Mouse (Mus musculus): ENCODE results near the gene Foxn3. TPM values are rescaled to one million over a fixed set of nuclear protein-coding genes. Genes with fewer than 3 reads are reported as not detected.

The Foxn3 gene
- total and polyA plus RNA-seq, 3 experiments: 9.7 to 26.8 (median 11.0) TPM

GRCm38 (mm10) chr12:99244264-99244663 is 319.1 kb downstream of the Foxn3 start:
- no peak for TF ChIP-seq ZC3H11A (IDR thresholded peaks at IDR 0.05; ENCODE audit: low read depth, low read length)
- TF ChIP-seq HCFC1 (IDR thresholded peaks at IDR 0.05; ENCODE audit: low read depth, low read length): no peak
- no peak for TF ChIP-seq E2F4 (IDR thresholded peaks at IDR 0.05; ENCODE audit: insufficient replicate concordance, low read depth, low read length)
- Histone ChIP-seq H3K9ac (ENCODE audit: insufficient read depth, low read depth) (no peak overlapping the region), H3K4me3 (replicated peaks in 1 of 3; ENCODE audit: low read depth in 2 of 3, low read length in 2 of 3, poor library complexity in 1 of 3) (no peak overlapping the region), H3K4me2 (ENCODE audit: insufficient read depth, low read depth, poor library complexity, severe bottlenecking) (no peak overlapping the region), H3K27ac (ENCODE audit: insufficient read depth, low read depth) (no peak overlapping the region), H3K79me2 (replicated peaks; ENCODE audit: control insufficient read depth, extremely low read depth, insufficient read depth, poor library complexity, severe bottlenecking) (no peaks in the 10 kb centered on the region), H3K36me3 (replicated peaks in 1 of 2; ENCODE audit: control insufficient read depth in 1 of 2, insufficient read depth in 1 of 2, low read length in 1 of 2) (peaks cover 5 to 31% of the 10 kb centered on the region in 2 experiments), H3K4me1 (ENCODE audit: control insufficient read depth in 1 of 2, insufficient read depth in 2 of 2) (peaks cover 3 to 39% of the 10 kb centered on the region in 2 experiments; a peak in 3 of 4 replicates), H3K9me3 (replicated peaks; ENCODE audit: low read length) (no peaks in the 10 kb centered on the region), H3K27me3 (replicated peaks) (no peaks in the 10 kb centered on the region)
- DNase-seq (ENCODE audit: extremely low read depth): no peak
- dilution Hi-C loops (cut with MboI; ENCODE audit: extremely low pct_ligation_motif_present, extremely low pct_unique_long_range_greater_than_20kb, low sequenced_read_pairs) (no loop called here), in situ Hi-C loops (cut with MboI; ENCODE audit: low pct_ligation_motif_present, low pct_unique_long_range_greater_than_20kb, low sequenced_read_pairs) (no loop called here)

- Histone ChIP-seq H3K9me3 (replicated peaks; ENCODE audit: low read length) (no peaks in the 10 kb centered on the region), H3K36me3 (replicated peaks in 1 of 2; ENCODE audit: control insufficient read depth in 1 of 2, insufficient read depth in 1 of 2, low read length in 1 of 2) (peaks cover 5 to 33% of the 10 kb centered on the region in 2 experiments), H3K4me1 (ENCODE audit: control insufficient read depth in 1 of 2, insufficient read depth in 2 of 2) (peaks cover 3 to 29% of the 10 kb centered on the region in 2 experiments; a peak in 3 of 4 replicates), H3K79me2 (replicated peaks; ENCODE audit: control insufficient read depth, extremely low read depth, insufficient read depth, poor library complexity, severe bottlenecking) (no peaks in the 10 kb centered on the region), H3K27ac (ENCODE audit: insufficient read depth, low read depth) (no peak overlapping the region), H3K4me3 (replicated peaks in 1 of 3; ENCODE audit: low read depth in 2 of 3, low read length in 2 of 3, poor library complexity in 1 of 3) (no peak overlapping the region), H3K27me3 (replicated peaks) (no peaks in the 10 kb centered on the region), H3K4me2 (ENCODE audit: insufficient read depth, low read depth, poor library complexity, severe bottlenecking) (no peak overlapping the region), H3K9ac (ENCODE audit: insufficient read depth, low read depth) (no peak overlapping the region)
- in situ Hi-C loops (cut with MboI; ENCODE audit: low pct_ligation_motif_present, low pct_unique_long_range_greater_than_20kb, low sequenced_read_pairs) (no loop called here), dilution Hi-C loops (cut with MboI; ENCODE audit: extremely low pct_ligation_motif_present, extremely low pct_unique_long_range_greater_than_20kb, low sequenced_read_pairs) (no loop called here)
- no peak for DNase-seq (ENCODE audit: extremely low read depth)
- no peak for TF ChIP-seq JUN (IDR thresholded peaks at IDR 0.05; ENCODE audit: insufficient read depth, low read depth, low read length)
- TF ChIP-seq JUND (conservative IDR thresholded peaks at IDR 0.05; ENCODE audit: low read depth, low read length): no peak
- TF ChIP-seq MAFK (IDR thresholded peaks at IDR 0.05; ENCODE audit: insufficient replicate concordance, low read length): peak; percentile 83
Measured at GRCm38 (mm10) chr12:99243316-99243715, 320.1 kb downstream of the Foxn3 start.

GRCm38 (mm10) chr12:99240185-99240726 is 323.1 kb downstream of the Foxn3 start:
- no peak overlapping the region for H3K4me3 ChIP-seq (replicated peaks in 1 of 3; ENCODE audit: low read depth in 2 of 3, low read length in 2 of 3, poor library complexity in 1 of 3)
- in situ Hi-C loops (cut with MboI; ENCODE audit: low pct_ligation_motif_present, low pct_unique_long_range_greater_than_20kb, low sequenced_read_pairs): no loop called here
- no peak overlapping the region for H3K27ac ChIP-seq (ENCODE audit: insufficient read depth, low read depth)
- TF ChIP-seq USF2 (conservative IDR thresholded peaks at IDR 0.05; ENCODE audit: low read depth, low read length) (no peak), CHD2 (IDR thresholded peaks at IDR 0.05; ENCODE audit: low read length) (no peak), MYC (IDR thresholded peaks at IDR 0.05; ENCODE audit: low read depth, low read length) (no peak), JUN (IDR thresholded peaks at IDR 0.05; ENCODE audit: insufficient read depth, low read depth, low read length) (no peak), ETS1 (conservative IDR thresholded peaks at IDR 0.05; ENCODE audit: low read depth, low read length) (no peak), ZC3H11A (IDR thresholded peaks at IDR 0.05; ENCODE audit: low read depth, low read length) (no peak), ELF1 (IDR thresholded peaks at IDR 0.05; ENCODE audit: low read depth, low read length) (no peak), GABPA (IDR thresholded peaks at IDR 0.05; ENCODE audit: insufficient replicate concordance, low read depth, low read length) (no peak), NRF1 (IDR thresholded peaks at IDR 0.05; ENCODE audit: low read depth, low read length) (no peak), RAD21 (IDR thresholded peaks at IDR 0.05; ENCODE audit: low read depth, low read length) (no peak), SIN3A (IDR thresholded peaks at IDR 0.05; ENCODE audit: low read length) (no peak), CHD1 (IDR thresholded peaks at IDR 0.05; ENCODE audit: low read depth, low read length) (no peak), MAFK (IDR thresholded peaks at IDR 0.05; ENCODE audit: insufficient replicate concordance, low read length) (no peak)
- H3K9me3 ChIP-seq (replicated peaks; ENCODE audit: low read length): no peaks in the 10 kb centered on the region
- H3K4me1 ChIP-seq (ENCODE audit: control insufficient read depth in 1 of 2, insufficient read depth in 2 of 2): peaks cover 0 to 15% of the 10 kb centered on the region in 2 experiments; a peak in 3 of 4 replicates
- DNase-seq (ENCODE audit: extremely low read depth): no peak
- H3K27me3 ChIP-seq (replicated peaks): no peaks in the 10 kb centered on the region
- H3K79me2 ChIP-seq (replicated peaks; ENCODE audit: control insufficient read depth, extremely low read depth, insufficient read depth, poor library complexity, severe bottlenecking): no peaks in the 10 kb centered on the region
- no peak overlapping the region for H3K4me2 ChIP-seq (ENCODE audit: insufficient read depth, low read depth, poor library complexity, severe bottlenecking)
- peaks cover 7 to 46% of the 10 kb centered on the region in 2 experiments for H3K36me3 ChIP-seq (replicated peaks in 1 of 2; ENCODE audit: control insufficient read depth in 1 of 2, insufficient read depth in 1 of 2, low read length in 1 of 2)
- dilution Hi-C loops (cut with MboI; ENCODE audit: extremely low pct_ligation_motif_present, extremely low pct_unique_long_range_greater_than_20kb, low sequenced_read_pairs): no loop called here
- H3K9ac ChIP-seq (ENCODE audit: insufficient read depth, low read depth): no peak overlapping the region

Data from CH12.LX (cell line).